Mouse (Mus musculus) frontal cortex, postnatal 36 days (tissue): ENCODE results near the gene Rnft1.
A peak's percentile ranks its signal among the peaks of the same experiment; 100 is the strongest.

Experiments
- DNase-seq, 2 experiments: peaks; one replicate each; pipeline ENCODE4 v3.0.0; 2022; ENCODE audit warnings: low spot score in 2 of 2

Rnft1 gene

GRCm38 (mm10) chr11:86484101-86484868 lies at the start of gene Rnft1:
TSS of gene Rnft1 (plus strand) at chr11:86484657.
- DNase-seq: peak; percentile 97

DNA sequence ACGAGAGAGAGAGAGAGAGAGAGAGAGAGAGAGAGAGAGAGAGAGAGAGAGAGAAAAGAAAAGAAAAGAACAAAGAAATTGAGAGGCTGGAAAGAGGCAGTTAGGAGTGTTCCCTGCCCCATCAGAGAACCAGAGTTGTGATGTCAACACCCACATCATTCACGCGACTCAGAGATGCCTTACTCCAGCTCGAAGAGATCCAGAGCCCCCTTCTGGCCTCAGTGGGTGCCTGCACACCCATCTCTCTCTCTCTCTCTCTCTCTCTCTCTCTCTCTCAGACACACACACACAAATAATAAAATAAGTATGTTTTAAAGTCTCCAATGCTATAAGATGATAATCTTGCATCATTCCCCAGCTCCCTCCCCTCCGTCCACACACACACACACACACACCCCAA lies 47.6 kb upstream of the Rnft1 start:
- no peak for DNase-seq

GRCm38 (mm10) chr11:86438261-86438660 lies 46.2 kb upstream of the Rnft1 start:
- DNase-seq: no peak

DNA sequence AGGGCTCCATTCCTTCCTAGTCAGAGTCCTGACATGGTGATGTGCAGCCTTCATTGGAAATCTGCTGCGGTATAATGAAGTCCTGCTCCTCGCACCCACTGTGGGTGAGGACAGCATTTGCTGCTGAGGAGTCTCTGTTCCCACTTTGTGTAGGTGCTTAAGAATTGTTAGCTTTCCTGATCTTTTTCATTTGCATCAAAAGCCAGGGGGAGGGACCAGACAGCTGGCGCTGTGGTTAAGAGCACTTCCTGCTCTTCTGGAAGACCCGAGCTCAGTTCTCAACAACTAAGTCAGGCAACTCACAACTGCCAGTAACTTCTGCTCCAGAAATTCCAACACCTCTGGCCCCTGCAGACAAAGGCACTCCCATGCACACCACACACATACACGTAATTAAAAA lies 43.7 kb upstream of the Rnft1 start:
- DNase-seq: no peak

- no peak for DNase-seq
These were observed 30.5 kb upstream of the Rnft1 start for GRCm38 (mm10) chr11:86453991-86454390.

GRCm38 (mm10) chr11:86457545-86457944 lies 26.9 kb upstream of the Rnft1 start:
- DNase-seq: peak in 1 of 2 experiments; percentile 29

DNA sequence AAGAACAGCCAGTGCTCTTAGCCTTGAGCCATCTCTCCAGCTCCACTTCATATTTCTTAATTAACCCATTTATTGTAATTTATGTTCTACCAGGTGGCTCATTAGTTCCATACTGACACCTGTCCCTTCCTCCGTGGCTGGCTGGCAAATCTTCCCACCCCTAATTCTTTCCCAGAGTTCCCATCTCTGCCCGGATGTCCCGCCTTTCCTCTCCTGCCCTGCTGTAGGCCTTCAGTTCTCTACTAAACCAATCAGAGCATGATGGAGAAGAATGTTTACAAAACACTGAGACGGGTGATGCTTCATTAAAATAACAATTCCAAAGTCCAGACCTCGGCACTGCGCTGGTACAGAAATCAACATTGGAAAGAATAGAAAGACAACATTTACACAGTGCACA lies 25.6 kb upstream of the Rnft1 start:
- DNase-seq: no peak

DNA sequence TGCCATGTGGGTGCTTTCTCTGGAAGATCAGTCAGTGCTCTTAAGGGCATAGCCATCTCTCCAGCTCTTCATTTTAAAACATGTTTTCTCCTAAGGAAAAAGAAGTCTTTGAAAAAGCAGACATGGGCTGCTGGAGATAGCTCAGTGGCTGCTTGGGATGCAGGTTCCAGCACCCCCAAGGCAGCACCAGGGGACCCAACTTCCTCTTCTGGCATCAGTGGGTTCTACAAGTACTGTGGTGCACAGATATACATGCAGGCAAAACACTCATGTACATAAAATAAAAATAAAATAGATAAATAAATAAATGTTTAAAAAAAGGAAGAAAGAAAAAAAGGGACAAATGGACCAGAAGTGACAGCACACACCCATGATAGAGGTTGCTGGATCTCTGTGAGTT lies 21.9 kb upstream of the Rnft1 start:
- no peak for DNase-seq

GRCm38 (mm10) chr11:86464275-86464674 lies 20.2 kb upstream of the Rnft1 start:
- DNase-seq: peak; percentile 50 to 74

GRCm38 (mm10) chr11:86468345-86468744 lies 16.1 kb upstream of the Rnft1 start:
- DNase-seq: peak in 1 of 2 experiments; percentile 21

DNA sequence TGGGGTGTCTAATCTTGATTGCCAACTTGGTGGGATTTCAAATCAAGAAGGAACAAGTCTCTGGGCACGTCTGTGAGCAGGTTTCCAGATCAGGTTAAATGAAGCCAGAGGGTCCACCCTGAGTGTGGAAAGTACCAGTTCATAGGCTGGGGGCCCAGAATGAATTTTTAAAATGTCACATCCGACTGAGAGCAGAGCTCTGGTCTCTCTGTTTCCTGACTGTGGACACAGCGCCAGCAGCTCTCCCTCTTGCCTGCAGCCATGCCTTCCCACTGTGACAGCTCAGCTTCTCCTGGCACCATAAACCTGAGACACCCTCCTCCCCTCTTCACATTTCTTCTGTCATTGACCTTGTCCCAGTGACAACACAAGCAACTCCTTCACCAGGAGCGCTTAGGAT lies 15.5 kb upstream of the Rnft1 start:
- DNase-seq: no peak

- DNase-seq: no peak
These were observed 12.7 kb upstream of the Rnft1 start for GRCm38 (mm10) chr11:86471785-86472184.

GRCm38 (mm10) chr11:86472771-86473171 lies 11.7 kb upstream of the Rnft1 start:
- DNase-seq: peak; percentile 25 to 64

DNA sequence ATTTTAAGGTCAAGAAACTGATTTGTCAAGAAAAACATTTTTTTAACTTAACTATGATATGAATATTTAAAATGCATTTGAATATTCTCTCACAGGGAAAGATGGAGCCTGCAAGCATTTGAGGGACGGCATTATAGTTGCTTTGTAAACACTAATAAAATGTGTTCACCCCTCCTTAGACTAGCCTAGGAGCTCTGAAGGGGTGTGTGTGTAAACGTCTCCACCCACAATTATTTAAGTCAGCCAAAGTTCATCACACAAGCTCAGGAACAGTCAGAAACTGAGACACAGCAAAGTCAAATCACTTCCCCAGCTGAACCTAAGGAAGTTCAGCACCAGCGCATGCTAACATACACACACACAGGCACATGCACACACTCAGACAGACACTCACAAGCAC lies 10.9 kb upstream of the Rnft1 start:
- no peak for DNase-seq

DNA sequence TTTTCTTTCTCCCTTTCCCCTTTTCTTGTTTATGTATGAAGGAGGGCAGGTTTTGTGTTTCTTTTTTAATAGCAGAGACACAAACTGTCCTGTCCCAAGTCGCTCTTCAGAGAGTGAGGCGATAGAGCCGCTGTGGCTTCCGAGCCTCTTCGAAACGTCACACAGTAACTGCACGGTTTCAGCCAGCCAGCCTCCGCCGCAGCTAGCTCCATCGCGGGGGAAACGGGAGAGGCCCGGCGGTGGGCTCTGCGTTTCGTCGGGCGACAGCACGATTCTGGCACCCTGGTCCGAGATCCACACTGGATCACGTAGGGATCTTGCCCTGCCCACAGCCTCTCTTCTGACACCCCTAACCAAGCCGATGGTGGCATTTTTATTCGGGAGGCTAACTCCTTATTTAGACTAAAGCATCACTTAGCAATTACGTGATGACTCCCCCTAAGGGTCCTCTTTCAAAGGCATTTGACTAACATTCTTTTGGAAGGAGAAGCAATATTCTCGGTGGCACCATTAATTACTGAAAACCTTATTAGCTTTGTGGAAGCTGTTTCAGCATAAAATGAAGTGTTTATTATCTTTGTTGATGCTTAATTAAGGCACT lies 553 bp downstream of the Rnft1 start:
- peak in 1 of 2 experiments; percentile 52 for DNase-seq

GRCm38 (mm10) chr11:86490782-86491181 lies 6.3 kb downstream of the Rnft1 start:
- no peak for DNase-seq

GRCm38 (mm10) chr11:86497356-86497755 lies 12.9 kb downstream of the Rnft1 start:
- DNase-seq: no peak

DNA sequence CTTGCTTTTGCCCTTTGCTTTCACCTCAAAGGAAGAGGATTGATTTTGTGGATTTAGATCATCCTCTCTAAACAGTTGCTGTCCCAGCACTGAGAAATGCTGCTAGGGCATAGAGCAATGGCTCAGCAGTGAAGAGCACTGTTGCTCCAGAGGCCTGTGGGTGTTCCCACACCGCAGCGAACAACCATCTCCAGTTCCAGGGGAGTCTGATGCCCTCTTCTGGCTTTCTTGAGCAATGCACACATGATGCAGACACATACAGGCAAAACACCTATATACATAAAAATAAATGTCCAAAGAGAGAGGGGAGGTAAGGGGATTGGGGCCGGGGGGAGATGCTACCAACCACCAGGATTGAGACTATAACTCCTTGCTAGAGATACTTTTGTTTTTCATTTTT lies 13.5 kb downstream of the Rnft1 start:
- DNase-seq: no peak

DNA sequence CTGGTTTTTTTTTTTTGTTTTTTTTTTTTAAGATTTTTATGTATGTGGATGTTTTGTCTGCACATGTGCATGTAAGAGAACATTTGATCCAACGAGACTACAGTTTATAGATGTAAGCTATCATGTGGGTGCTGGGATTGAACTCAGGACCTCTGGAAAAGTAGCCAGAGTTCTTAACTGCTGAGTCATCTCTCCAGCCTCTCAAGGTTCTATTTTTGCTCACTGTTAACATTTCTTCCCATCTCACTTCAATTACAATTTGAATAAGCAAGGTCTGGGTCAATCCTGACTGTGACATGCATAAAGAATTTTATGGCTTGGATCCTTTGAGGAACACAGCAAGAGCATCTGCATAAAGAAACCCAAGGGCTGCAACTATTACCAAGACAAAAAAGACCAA lies 16.3 kb downstream of the Rnft1 start:
- no peak for DNase-seq

DNA sequence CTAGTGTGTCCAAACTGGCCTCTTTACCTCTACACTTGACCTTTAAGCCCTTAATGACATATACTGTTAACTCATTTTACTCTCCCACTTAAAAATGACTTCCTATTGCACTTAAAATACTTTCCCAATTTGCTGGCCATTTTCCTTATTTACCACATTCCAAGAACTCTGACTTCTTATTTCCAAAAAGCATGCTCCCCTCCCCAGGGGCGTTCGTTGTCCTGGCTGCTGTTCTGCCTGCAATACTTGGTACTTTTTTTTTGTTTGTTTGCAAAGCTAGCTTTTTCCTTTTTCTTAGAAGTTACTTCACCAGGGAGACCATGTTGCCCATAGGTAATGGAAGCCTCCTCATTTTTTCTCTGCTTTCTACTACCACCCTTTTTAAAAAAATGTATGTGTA lies 18.7 kb downstream of the Rnft1 start:
- no peak for DNase-seq

DNA sequence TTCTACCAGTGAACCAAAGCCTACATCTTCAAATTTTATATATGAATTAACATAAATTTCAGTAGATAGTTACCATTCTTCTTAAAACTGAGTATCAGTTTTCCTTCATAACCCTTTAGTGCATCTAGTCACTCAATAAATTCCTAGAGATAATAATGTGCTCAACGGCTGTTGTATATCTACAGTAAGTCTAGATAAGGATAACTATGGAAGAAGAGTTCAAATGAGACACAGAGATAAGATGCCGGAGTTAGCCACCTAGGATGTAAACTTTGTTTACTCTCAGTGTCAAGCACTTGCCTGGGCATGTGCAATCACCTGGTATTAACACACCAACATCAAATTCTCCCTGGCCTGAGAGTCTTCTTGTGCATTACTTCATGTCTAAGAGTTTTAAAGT lies 22.9 kb downstream of the Rnft1 start:
- DNase-seq: no peak

DNA sequence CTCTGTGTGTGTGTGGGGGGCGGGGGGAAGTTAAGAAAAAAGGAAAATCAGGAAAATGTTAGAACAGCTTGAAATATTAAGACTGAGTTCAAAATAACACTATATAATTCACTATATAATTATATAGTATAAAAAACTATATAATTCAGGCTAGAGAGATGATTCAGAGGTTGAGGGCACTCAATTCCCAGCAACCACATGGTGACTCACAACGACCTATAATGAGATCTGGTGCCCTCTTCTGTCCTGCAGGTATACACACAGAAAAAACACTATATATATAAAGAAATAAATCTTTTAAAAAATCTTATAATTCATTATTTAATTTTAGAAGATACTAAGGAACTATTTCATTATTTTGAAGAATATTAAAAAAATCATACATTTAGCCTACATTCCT lies 23.5 kb downstream of the Rnft1 start:
- DNase-seq: no peak

DNA sequence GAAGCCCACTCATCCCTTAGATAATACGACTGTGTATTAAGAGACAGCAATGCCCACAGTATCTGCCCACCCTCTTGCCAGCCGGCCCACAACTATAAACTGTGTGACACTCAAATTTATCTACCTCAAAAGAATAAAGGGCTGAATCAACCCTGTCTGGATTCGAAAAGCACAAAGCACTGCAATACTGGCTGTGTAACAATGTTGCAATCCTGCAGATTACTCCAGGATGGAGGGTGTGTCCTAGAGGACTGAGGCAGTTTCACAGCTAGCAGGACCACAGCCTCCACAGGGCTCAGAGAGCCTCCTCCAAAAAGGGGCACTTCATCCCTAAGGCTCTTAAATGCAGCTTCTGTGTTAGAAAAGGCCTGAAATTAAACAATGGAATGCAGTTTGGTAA lies 32.2 kb downstream of the Rnft1 start:
- no peak for DNase-seq

- no peak for DNase-seq
These were observed 32.8 kb downstream of the Rnft1 start for GRCm38 (mm10) chr11:86517229-86517628.
